Mouse (Mus musculus) heart, postnatal 0 days (tissue): ENCODE results near the gene Dbi.

Experiments used
- CTCF ChIP-seq: IDR thresholded peaks from 2 replicates; pipeline ENCODE4 v1.5.1; 2016; ENCODE audit warnings: antibody characterized with exemption, control low read depth, low read depth
- EP300 ChIP-seq: IDR thresholded peaks from 2 replicates; pipeline ENCODE4 v1.6.1; 2016; ENCODE audit warnings: antibody characterized with exemption, low read depth

DNA sequence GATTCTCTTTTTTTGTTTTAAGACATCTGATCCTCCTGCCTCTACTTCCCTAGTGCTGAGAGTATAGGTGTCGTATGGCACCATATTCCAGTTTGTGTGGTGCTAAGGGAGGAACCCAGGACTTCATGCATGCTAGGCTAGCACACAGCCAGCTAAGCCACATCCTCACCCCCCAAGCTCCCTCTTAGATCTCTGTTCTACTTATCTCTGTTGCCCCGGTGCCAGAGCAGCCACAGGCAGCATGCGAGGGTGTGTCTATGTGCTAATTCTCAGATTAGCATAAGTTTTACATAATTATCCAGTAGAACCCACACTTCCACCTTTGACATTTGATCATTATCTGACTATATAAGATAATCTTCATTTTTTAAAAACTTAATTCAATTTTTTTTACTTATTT, 26.0 kb downstream of the Dbi start:
- no peak for TF ChIP-seq EP300
- no peak for TF ChIP-seq CTCF
